Comparison of ENCODE assay signal across 7 mouse cellular contexts in genomic region chr2:5894843-5895570, GRCm38 (mm10). TPM values are rescaled to one million over a fixed set of nuclear protein-coding genes. Genes with fewer than 3 reads are reported as not detected.
DNase-seq lines count a peak whose midpoint lies in the region; ATAC-seq lines count a peak whose summit lies in the region.

Gene Sec61a2, minus strand, starts transcription at chr2:5895432.

- under 1% methylated on average over 62 of the region's 62 CpGs for WGBS in intestine, embryonic 15.5 days
- under 1% methylated on average over 62 of the region's 62 CpGs for WGBS in midbrain, embryonic 10.5 days

- H3K9me3 ChIP-seq in intestine, embryonic 15.5 days = no peaks in the 10 kb centered on the region
- no peaks in the 10 kb centered on the region for H3K9me3 ChIP-seq in midbrain, embryonic 10.5 days (replicated peaks)

- H3K4me3 ChIP-seq in intestine, embryonic 15.5 days (replicated peaks) = peak within 1 kb of the TSS; percentile 97
- H3K4me3 ChIP-seq in midbrain, embryonic 10.5 days = peak within 1 kb of the TSS; percentile 86

- H3K4me1 ChIP-seq in intestine, embryonic 15.5 days (replicated peaks) = no peaks in the 10 kb centered on the region
- H3K4me1 ChIP-seq in midbrain, embryonic 10.5 days = peaks cover 10% of the 10 kb centered on the region

- ATAC-seq in intestine, embryonic 15.5 days = peak; percentile 99

- peaks cover 13% of the 10 kb centered on the region; the same call in 1 of the 2 replicates for H3K36me3 ChIP-seq in intestine, embryonic 15.5 days
- peaks cover 43% of the 10 kb centered on the region for H3K36me3 ChIP-seq in midbrain, embryonic 10.5 days

- H3K27me3 ChIP-seq in intestine, embryonic 15.5 days (replicated peaks) = no peaks in the 10 kb centered on the region
- H3K27me3 ChIP-seq in midbrain, embryonic 10.5 days (ENCODE audit: low read depth, poor library complexity, severe bottlenecking) = no peaks in the 10 kb centered on the region

- peak within 1 kb of the TSS; percentile 87 for H3K27ac ChIP-seq in intestine, embryonic 15.5 days
- H3K27ac ChIP-seq in midbrain, embryonic 10.5 days (replicated peaks) = peak within 1 kb of the TSS; percentile 96

- intact Hi-C loops in gastrocnemius, postnatal 36 days (cut with DNase I) = no loop called here
- intact Hi-C loops in left cerebral cortex, postnatal 25 days (cut with DNase I) = loop anchor here (2.0 kb wide), 1 partner anchor 56 kb away; the partner anchor contains the start of gene Upf2

- H3K4me2 ChIP-seq in intestine, embryonic 15.5 days (replicated peaks) = peak within 1 kb of the TSS; percentile 64

- peak; percentile 99 for DNase-seq in adrenal gland, adult 2 months
- DNase-seq in embryo, embryonic 11.5 days (ENCODE audit: low read depth, low spot score) = peak; percentile 98
- peak; percentile 99 to 100 for DNase-seq in gastrocnemius, postnatal 36 days
- peak; percentile 99 for DNase-seq in left cerebral cortex, postnatal 25 days (ENCODE audit: low spot score in 2 of 2)
- DNase-seq in midbrain, embryonic 10.5 days (ENCODE audit: low spot score) = peak; percentile 100
- peak; percentile 100 for DNase-seq in right cerebral cortex, postnatal 4 days

- peak within 1 kb of the TSS; percentile 97 for H3K9ac ChIP-seq in intestine, embryonic 15.5 days

RNA-seq across cellular contexts. Expression of gene Sec61a2, which starts in this region (rescaled TPM):
- total RNA-seq in adrenal gland, adult 2 months (2021) = 10 to 100 TPM; 24.1 to 31.7 TPM
- polyA plus RNA-seq in adrenal gland, adult 2 months (2012; rRNA removed) = 24.3 and 25.5 TPM in 2 replicates
- total RNA-seq in gastrocnemius, postnatal 36 days (2021) = 10 to 100 TPM; 29.7 to 31.2 TPM
- 62.3 and 64.8 TPM in 2 replicates for polyA plus RNA-seq in intestine, embryonic 15.5 days (2015; fragmentation: Nextera tagmentation; extraction: Ambion mirVana)
- total RNA-seq in left cerebral cortex, postnatal 25 days (2021) = 100 to 1,000 TPM; 102 to 107 TPM
- polyA plus RNA-seq in midbrain, embryonic 10.5 days (2016; fragmentation: Nextera tagmentation; extraction: Ambion mirVana) = 91.0 and 91.6 TPM in 2 replicates

Comparison
In these comparisons a context has a peak if more than half of its experiments do, and no peak if none do; other contexts are left out.
1. Peak in every context shown above with its lines: DNase-seq, ATAC-seq, H3K4me3 ChIP-seq and H3K27ac ChIP-seq.